Mouse (Mus musculus) retina, embryonic 14.5 days (tissue): ENCODE results near the gene Podxl2.
A peak's percentile ranks its signal among the peaks of the same experiment; 100 is the strongest.

ENCODE experiments used
- DNase-seq: peaks from one replicate; pipeline ENCODE4 v3.0.0-alpha.2; 2015; ENCODE audit warnings: low spot score

The Podxl2 gene

GRCm38 (mm10) chr6:88843781-88844725 is 30.8 kb downstream of the Podxl2 start:
- DNase-seq, result no peak

- DNase-seq, result no peak
Observed at GRCm38 (mm10) chr6:88843241-88843640, 31.6 kb downstream of the Podxl2 start.

GRCm38 (mm10) chr6:88842731-88843151 is 32.1 kb downstream of the Podxl2 start:
- DNase-seq, result no peak

- peak; percentile 100 for DNase-seq
Observed at GRCm38 (mm10) chr6:88841781-88842689, 32.8 kb downstream of the Podxl2 start, which contains the start of gene Abtb1. TSS of gene Abtb1 (minus strand) at chr6:88841984.

GRCm38 (mm10) chr6:88841514-88841780 is 33.4 kb downstream of the Podxl2 start:
- no peak for DNase-seq

- DNase-seq, result peak; percentile 37
Observed at GRCm38 (mm10) chr6:88840791-88841513, 33.9 kb downstream of the Podxl2 start.

GRCm38 (mm10) chr6:88840211-88840610 is 34.6 kb downstream of the Podxl2 start:
- no peak for DNase-seq

- DNase-seq, result no peak
Observed at GRCm38 (mm10) chr6:88839135-88839970, 35.5 kb downstream of the Podxl2 start.

GRCm38 (mm10) chr6:88838613-88839012 is 36.2 kb downstream of the Podxl2 start:
- no peak for DNase-seq

- no peak for DNase-seq
Observed at GRCm38 (mm10) chr6:88837999-88838398, 36.8 kb downstream of the Podxl2 start.

GRCm38 (mm10) chr6:88836178-88836819 is 38.5 kb downstream of the Podxl2 start:
- DNase-seq, result no peak

- no peak for DNase-seq
Observed at GRCm38 (mm10) chr6:88835047-88835446, 39.8 kb downstream of the Podxl2 start.

GRCm38 (mm10) chr6:88833340-88834140 is 41.3 kb downstream of the Podxl2 start:
- no peak for DNase-seq

- no peak for DNase-seq
Observed at GRCm38 (mm10) chr6:88832663-88833062, 42.2 kb downstream of the Podxl2 start.

GRCm38 (mm10) chr6:88831456-88831855 is 43.4 kb downstream of the Podxl2 start:
- peak; percentile 92 for DNase-seq

GRCm38 (mm10) chr6:88830112-88830702 is 44.6 kb downstream of the Podxl2 start:
- no peak for DNase-seq

- no peak for DNase-seq
Observed at GRCm38 (mm10) chr6:88829579-88829978, 45.3 kb downstream of the Podxl2 start.

GRCm38 (mm10) chr6:88828206-88829009 is 46.4 kb downstream of the Podxl2 start:
- no peak for DNase-seq
